Mouse (Mus musculus): Measurements from ENCODE around the gene Sema6d. TPM values are rescaled to one million over a fixed set of nuclear protein-coding genes. Genes with fewer than 3 reads are reported as not detected.

The Sema6d gene
- polyA plus RNA-seq, 1 experiment = 25.3 TPM

DNA sequence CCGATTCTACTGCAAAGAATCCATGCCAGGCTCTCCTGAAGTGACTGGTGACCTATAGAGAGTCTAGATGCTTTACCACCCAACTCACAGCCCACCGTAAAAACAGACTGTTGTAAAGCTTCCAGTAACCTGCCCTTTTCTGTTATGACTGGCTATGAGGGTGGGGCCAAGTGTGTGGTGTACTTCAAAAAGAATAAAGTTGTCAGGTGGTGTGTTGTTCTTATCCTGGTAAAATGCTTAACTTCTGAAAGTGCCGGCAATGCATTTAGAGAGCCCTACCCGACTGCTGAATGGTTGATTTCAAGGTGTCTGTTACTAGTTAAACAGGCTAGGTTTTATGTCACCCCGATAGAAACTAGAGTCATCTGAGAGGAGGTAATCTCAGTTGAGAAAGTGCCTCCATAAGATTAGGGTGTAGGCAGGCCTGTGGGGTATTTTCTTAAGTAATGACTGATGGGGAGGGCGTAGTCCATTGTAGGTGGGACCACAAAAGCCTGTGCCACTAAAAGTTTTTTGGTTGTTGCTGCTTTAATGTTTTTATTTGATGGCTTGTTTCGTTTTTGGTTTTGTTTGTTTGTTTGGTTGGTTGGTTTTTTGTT lies 544.7 kb downstream of the Sema6d start:
- 73% methylated on average over 7 of the region's 7 CpGs for WGBS
- Histone ChIP-seq H3K4me3 (replicated peaks; ENCODE audit: extremely low read depth, low read depth, low read length) (no peak overlapping the region), H3K4me1 (ENCODE audit: control insufficient read depth, insufficient read depth, low read length) (peaks cover 12% of the 10 kb centered on the region)
- DNase-seq = no peak
- TF ChIP-seq POLR2A (IDR thresholded peaks at IDR 0.05; ENCODE audit: borderline replicate concordance, extremely low read depth, low read depth, low read length) (no peak), CTCF (IDR thresholded peaks at IDR 0.05; ENCODE audit: insufficient read depth, low read length) (no peak)

DNA sequence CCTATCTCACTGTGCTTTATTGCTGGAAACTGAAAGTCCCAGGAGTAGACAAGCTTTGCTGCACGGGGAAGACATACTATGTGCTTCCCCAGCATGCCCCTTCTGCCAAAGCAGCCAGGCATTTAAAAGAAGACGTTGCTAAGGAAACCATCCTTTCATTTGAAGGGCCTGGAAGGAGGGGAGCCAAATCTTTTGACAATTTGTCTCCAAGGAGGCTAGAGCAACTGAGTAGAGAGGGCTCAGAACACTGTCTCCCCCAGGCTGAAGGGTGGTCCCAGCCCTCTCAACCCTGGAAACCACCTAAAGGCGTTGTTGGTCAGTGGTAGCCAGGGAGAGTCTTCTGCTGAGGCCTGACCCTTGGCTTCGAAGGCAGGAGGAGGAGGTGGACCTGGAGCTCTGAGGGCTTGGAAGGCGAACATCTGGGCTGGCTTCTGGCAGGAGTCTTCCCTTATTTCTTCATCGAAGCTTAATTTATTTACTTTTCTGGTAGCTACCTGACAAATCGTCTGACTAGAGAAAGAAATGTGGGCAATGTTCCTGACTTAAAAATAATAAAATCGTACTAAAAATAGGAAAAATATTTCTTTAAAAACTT lies 545.6 kb downstream of the Sema6d start:
- 38% methylated on average over 8 of the region's 8 CpGs for WGBS
- no peak for TF ChIP-seq POLR2A (IDR thresholded peaks at IDR 0.05; ENCODE audit: borderline replicate concordance, extremely low read depth, low read depth, low read length)
- TF ChIP-seq CTCF (IDR thresholded peaks at IDR 0.05; ENCODE audit: insufficient read depth, low read length) = no peak
- H3K4me3 ChIP-seq (replicated peaks; ENCODE audit: extremely low read depth, low read depth, low read length) = no peak overlapping the region
- H3K4me1 ChIP-seq (ENCODE audit: control insufficient read depth, insufficient read depth, low read length) = peaks cover 12% of the 10 kb centered on the region
- DNase-seq = no peak

DNA sequence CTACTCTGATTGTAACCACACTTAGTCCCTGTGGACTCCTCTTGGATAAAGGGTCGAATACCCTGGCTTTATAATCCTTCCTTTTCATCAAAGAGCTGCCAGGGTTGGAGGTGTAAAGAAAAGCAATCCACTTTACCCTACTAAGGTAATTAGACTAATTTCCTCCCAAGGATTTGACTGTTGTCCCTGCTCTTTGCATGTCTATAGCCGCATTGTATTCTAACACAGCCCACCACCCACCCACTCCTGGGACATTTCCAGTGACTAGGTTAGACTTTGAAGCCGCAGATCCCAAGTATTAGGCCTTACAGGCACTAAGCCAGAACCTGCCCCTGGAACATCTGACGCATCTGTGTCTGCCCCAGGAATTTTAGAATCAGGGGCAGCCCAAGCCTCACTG lies 547.3 kb downstream of the Sema6d start:
- no peak for DNase-seq
- TF ChIP-seq POLR2A (IDR thresholded peaks at IDR 0.05; ENCODE audit: borderline replicate concordance, extremely low read depth, low read depth, low read length) = no peak
- H3K4me1 ChIP-seq (ENCODE audit: control insufficient read depth, insufficient read depth, low read length) = peaks cover 8% of the 10 kb centered on the region
- 73% methylated on average over 4 of the region's 4 CpGs for WGBS
- no peak overlapping the region for H3K4me3 ChIP-seq (replicated peaks; ENCODE audit: extremely low read depth, low read depth, low read length)

GRCm38 (mm10) chr2:124639221-124639963 lies 549.6 kb downstream of the Sema6d start:
- no peak for DNase-seq
- Histone ChIP-seq H3K4me1 (ENCODE audit: control insufficient read depth, insufficient read depth, low read length) (peaks cover 11% of the 10 kb centered on the region), H3K4me3 (replicated peaks; ENCODE audit: extremely low read depth, low read depth, low read length) (no peak overlapping the region)
- TF ChIP-seq CTCF (IDR thresholded peaks at IDR 0.05; ENCODE audit: insufficient read depth, low read length) (no peak), POLR2A (IDR thresholded peaks at IDR 0.05; ENCODE audit: borderline replicate concordance, extremely low read depth, low read depth, low read length) (no peak)
- 69% methylated on average over 5 of the region's 5 CpGs for WGBS

DNA sequence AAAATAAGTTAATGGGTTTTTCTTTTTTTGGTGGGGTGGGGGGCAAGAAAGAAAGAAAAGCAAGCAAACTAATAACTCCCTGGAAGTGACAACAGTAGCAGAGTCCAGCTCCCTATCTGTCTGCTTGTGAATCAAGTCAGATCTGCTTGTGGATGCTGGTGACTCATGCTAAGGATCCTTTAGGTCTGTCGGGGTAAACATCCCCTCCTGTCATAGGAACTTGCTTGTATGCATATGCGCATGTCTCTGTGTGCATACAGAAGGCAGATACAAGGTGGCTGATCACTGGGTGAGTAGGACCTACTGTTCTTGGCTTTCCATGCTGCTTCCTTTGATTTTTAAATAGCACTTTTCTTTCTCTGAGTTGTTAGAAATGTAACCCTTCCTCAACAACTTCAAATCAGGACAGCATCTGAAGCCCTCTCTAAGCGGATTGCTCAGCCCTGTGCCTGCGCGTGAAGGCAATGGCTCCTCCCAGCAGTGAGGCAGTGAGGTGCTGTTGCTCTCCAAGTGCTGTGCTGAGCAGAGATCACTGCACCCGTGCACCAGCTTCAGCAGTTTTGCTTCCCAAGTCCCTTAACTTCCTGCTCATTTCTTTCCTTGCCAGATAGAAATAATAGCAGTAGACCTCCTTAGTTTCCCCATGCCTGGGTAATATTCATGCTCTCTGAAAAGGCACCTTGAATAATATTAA lies 550.9 kb downstream of the Sema6d start:
- 50% methylated on average over 6 of the region's 6 CpGs for WGBS
- Histone ChIP-seq H3K4me3 (replicated peaks; ENCODE audit: extremely low read depth, low read depth, low read length) (no peak overlapping the region), H3K4me1 (ENCODE audit: control insufficient read depth, insufficient read depth, low read length) (peaks cover 9% of the 10 kb centered on the region)
- TF ChIP-seq CTCF (IDR thresholded peaks at IDR 0.05; ENCODE audit: insufficient read depth, low read length) (no peak), POLR2A (IDR thresholded peaks at IDR 0.05; ENCODE audit: borderline replicate concordance, extremely low read depth, low read depth, low read length) (no peak)
- DNase-seq = no peak

- 61% methylated on average over 5 of the region's 5 CpGs for WGBS
- H3K4me1 ChIP-seq (ENCODE audit: control insufficient read depth, insufficient read depth, low read length) = peaks cover 5% of the 10 kb centered on the region
- TF ChIP-seq CTCF (IDR thresholded peaks at IDR 0.05; ENCODE audit: insufficient read depth, low read length) (no peak), POLR2A (IDR thresholded peaks at IDR 0.05; ENCODE audit: borderline replicate concordance, extremely low read depth, low read depth, low read length) (no peak)
- no peak overlapping the region for H3K4me3 ChIP-seq (replicated peaks; ENCODE audit: extremely low read depth, low read depth, low read length)
- DNase-seq = no peak
These were observed 551.4 kb downstream of the Sema6d start for GRCm38 (mm10) chr2:124641194-124641558.

DNA sequence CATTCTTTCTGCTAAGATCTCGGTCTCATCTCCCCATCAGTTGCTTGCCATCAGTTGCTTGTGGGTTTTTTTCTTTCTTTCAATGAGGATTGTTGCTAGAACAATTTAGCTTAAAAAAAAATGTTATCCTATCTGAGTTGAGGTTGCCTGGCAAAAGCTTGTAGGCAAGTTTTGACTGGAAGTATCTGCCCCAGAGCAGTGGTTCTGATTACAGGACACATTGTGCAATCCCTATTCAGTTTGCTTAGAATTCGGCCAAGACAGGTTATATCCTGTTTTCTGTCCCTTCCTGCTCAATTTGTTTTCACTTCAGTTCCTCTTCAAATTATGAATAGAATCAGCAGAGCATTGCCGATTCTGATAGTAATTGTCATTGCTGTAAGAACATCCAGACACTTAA lies 552.4 kb downstream of the Sema6d start:
- no peak for TF ChIP-seq CTCF (IDR thresholded peaks at IDR 0.05; ENCODE audit: insufficient read depth, low read length)
- no peak for TF ChIP-seq POLR2A (IDR thresholded peaks at IDR 0.05; ENCODE audit: borderline replicate concordance, extremely low read depth, low read depth, low read length)
- WGBS = 51% methylated on average over 3 of the region's 3 CpGs
- DNase-seq = no peak
- Histone ChIP-seq H3K4me3 (replicated peaks; ENCODE audit: extremely low read depth, low read depth, low read length) (no peak overlapping the region), H3K4me1 (ENCODE audit: control insufficient read depth, insufficient read depth, low read length) (peaks cover 3% of the 10 kb centered on the region; the same call in 1 of the 2 replicates)

DNA sequence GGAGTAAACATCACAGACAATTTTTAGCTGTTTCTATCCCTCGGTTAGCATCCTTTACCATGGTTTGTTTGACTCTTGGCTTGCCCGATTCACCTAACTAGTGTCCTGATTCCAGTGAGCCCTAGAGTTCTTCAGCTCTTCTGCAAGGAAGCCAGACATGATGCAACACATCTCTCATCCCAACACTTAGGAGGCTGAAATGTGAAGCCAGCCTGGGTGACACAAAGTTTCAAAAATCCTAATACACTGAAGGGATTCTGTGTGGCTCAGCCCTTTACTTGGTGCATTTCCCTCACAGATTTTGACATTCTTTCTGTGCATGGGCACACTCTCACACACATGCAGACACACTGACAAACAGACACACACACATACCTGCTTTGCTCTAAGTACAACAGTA lies 560.8 kb downstream of the Sema6d start:
- no peak for TF ChIP-seq POLR2A (IDR thresholded peaks at IDR 0.05; ENCODE audit: borderline replicate concordance, extremely low read depth, low read depth, low read length)
- TF ChIP-seq CTCF (IDR thresholded peaks at IDR 0.05; ENCODE audit: insufficient read depth, low read length) = no peak
- 57% methylated on average over 2 of the region's 2 CpGs for WGBS
- peaks cover 5% of the 10 kb centered on the region; the same call in 1 of the 2 replicates for H3K4me1 ChIP-seq (ENCODE audit: control insufficient read depth, insufficient read depth, low read length)
- no peak overlapping the region for H3K4me3 ChIP-seq (replicated peaks; ENCODE audit: extremely low read depth, low read depth, low read length)
- DNase-seq = no peak

DNA sequence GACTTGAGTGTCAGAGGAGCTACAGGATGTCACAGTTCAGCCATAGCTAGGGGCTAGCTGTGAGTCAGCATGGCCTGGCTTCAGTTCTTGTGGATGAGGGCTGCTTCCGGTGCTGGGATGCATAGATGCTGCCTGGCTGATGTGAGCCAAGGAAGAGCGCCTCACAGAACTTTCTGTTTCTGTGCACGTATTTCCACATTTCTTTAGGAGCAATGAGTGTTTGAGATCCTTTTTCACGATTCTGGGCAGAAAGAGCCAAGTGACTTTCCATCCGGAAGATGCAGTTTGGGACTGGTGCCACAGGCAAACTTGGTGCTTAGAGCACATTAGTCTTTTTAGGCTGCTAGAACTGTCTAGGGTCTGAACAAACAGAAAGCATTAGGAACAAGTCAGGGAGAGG lies 561.4 kb downstream of the Sema6d start:
- 35% methylated on average over 5 of the region's 5 CpGs for WGBS
- no peak for TF ChIP-seq CTCF (IDR thresholded peaks at IDR 0.05; ENCODE audit: insufficient read depth, low read length)
- TF ChIP-seq POLR2A (IDR thresholded peaks at IDR 0.05; ENCODE audit: borderline replicate concordance, extremely low read depth, low read depth, low read length) = no peak
- H3K4me1 ChIP-seq (ENCODE audit: control insufficient read depth, insufficient read depth, low read length) = peaks cover 5% of the 10 kb centered on the region; the same call in 1 of the 2 replicates
- H3K4me3 ChIP-seq (replicated peaks; ENCODE audit: extremely low read depth, low read depth, low read length) = no peak overlapping the region
- no peak for DNase-seq

All from lung, adult 2 months (tissue).